Mouse (Mus musculus) heart, postnatal 25 days (tissue): ENCODE measurements around the gene AI837181. TPM values are rescaled to one million over a fixed set of nuclear protein-coding genes. Genes with fewer than 3 reads are reported as not detected.
"Not testable (repeated sequence)": the region's sequence is repeated elsewhere in the genome, so short reads cannot be mapped to it uniquely, and the experiment has no call there.

Experiments
- DNase-seq: peaks from one replicate; pipeline ENCODE4 v3.0.0; 2022; ENCODE audit warnings: low spot score
- intact Hi-C: fragments of 180-260 bp; cut with DNase I; formaldehyde crosslinking; loops from one replicate; pipeline ENCODE4 v1.15.1; 2025
- total RNA-seq, 2 experiments: library from RNA; stranded (reverse); gene quantifications; 2 replicates each; pipeline ENCODE4 v1.2.3; 2021

Gene AI837181
- 10 to 100 TPM; 34.9 to 36.2 TPM for total RNA-seq

- peak; percentile 81 for DNase-seq
- intact Hi-C loops: loop anchor here (2.0 kb wide), 1 partner anchor 34 kb away; no protein-coding TSS in a partner anchor
Observed at GRCm38 (mm10) chr19:5424782-5425741, at the start of gene AI837181, which contains the start of gene Drap1. Gene AI837181 (plus strand): TSS chr19:5425144. Gene Drap1 (minus strand): TSS chr19:5424979.

DNA sequence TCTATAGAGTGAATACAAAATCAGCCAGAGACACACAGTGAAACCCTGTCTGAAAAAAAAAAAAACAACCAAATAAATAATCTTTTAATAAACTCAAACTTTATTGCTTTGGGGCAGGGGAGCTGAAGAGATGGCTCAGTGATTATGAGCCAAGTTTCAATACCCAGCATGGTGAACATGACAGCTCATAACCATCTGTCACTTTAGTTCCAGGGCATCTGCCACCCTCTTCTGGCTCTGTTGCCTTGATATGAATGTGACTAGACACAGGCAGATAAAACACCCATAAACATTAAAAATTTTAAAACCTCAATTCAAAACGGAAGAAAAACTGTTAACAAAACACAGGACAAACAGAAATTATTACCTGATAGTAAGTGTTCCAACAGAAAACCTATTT is 47.5 kb upstream of the AI837181 start:
- no peak for DNase-seq
- intact Hi-C loops: no loop called here

GRCm38 (mm10) chr19:5383326-5383725 is 41.6 kb upstream of the AI837181 start:
- intact Hi-C loops: no loop called here
- no peak for DNase-seq

GRCm38 (mm10) chr19:5384715-5385114 is 40.2 kb upstream of the AI837181 start:
- intact Hi-C loops: no loop called here
- DNase-seq: no peak

DNA sequence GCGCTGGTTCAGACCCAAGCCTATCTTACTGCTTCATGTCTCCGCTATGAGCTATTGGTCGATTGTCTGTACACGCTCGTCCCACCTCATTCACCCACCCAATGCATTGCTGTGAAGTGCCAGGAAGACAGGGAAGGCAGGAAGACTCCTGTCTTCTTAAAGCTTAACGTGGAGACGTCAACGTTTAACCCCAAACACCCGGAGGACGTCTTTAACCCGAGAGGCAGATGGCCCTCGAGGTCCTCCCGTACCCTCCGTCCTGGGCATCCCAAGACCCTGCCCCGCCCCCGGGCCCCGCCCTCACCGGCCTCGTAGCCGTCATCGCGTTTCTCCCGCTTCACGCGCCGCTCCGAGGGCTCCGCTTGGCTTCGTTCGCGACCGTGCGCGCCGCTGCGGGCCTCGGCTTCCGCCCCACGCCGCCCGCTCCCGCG is 36.9 kb upstream of the AI837181 start:
- intact Hi-C loops: loop anchor here (1.0 kb wide), 1 partner anchor 22 kb away; the partner anchor contains the start of gene Eif1ad
- DNase-seq: no peak

GRCm38 (mm10) chr19:5388588-5389242 is 36.2 kb upstream of the AI837181 start, which contains the start of gene Sart1:
Gene Sart1 (minus strand): TSS chr19:5388703.
- peak; percentile 94 for DNase-seq
- intact Hi-C loops: loop anchor here (1.0 kb wide), 1 partner anchor 22 kb away; the partner anchor contains the start of gene Eif1ad

GRCm38 (mm10) chr19:5389647-5390046 is 35.3 kb upstream of the AI837181 start:
- intact Hi-C loops: loop anchor here (2.0 kb wide), 1 partner anchor 35 kb away; the partner anchor contains the start of genes AI837181 and Drap1
- DNase-seq: no peak

DNA sequence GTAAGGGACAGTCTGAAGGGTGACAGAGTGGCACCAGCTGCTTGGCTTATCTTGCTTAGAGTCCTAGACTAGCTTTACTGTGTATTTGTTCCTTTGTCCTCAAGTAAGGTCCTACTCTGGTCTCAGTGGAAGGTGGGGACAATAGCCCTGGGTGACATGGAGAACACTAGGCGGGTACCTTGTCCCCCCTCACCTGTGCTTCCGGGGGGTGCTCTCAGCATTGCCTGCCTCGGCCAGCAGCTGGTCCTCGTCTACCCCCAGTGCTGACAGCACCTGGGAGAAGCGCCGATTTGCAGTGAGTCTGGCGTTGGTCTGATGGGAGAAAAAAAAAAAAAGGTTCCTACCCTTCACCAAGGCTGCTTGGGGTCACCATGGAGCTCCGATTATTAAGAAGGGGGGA is 34.5 kb upstream of the AI837181 start:
- intact Hi-C loops: loop anchor here (2.0 kb wide), 1 partner anchor 34 kb away; the partner anchor contains the start of genes AI837181 and Drap1
- no peak for DNase-seq

GRCm38 (mm10) chr19:5392892-5393291 is 32.1 kb upstream of the AI837181 start:
- intact Hi-C loops: no loop called here
- no peak for DNase-seq

DNA sequence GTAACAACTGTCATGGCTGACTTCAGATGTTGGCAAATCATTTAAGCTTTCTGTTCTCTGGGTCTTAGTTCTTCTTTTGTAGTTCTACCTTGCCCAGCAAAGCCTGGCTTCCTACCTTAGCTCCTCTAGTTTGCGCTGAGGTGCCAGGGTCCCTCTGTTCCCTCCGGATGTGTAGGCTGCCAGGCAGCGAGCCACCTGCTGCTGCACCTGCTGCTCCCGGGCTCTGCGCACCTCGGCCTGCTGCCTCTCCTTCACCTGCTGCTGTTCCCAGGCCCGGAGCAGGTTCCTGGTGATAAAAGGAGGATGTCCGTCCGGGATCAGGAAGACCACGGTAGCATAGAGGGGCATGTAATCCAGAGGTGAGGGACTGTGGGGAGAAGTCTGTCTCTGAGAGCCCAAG is 30.8 kb upstream of the AI837181 start:
- DNase-seq: no peak
- intact Hi-C loops: no loop called here

- no peak for DNase-seq
- intact Hi-C loops: no loop called here
Observed at GRCm38 (mm10) chr19:5395371-5395770, 29.6 kb upstream of the AI837181 start.

- intact Hi-C loops, DNase-seq: not testable (repeated sequence)
Observed at GRCm38 (mm10) chr19:5401073-5401472, 23.9 kb upstream of the AI837181 start.

GRCm38 (mm10) chr19:5402293-5402692 is 22.7 kb upstream of the AI837181 start, which contains the start of gene Tsga10ip:
Gene Tsga10ip (minus strand): TSS chr19:5402526.
- intact Hi-C loops: no loop called here
- no peak for DNase-seq

DNA sequence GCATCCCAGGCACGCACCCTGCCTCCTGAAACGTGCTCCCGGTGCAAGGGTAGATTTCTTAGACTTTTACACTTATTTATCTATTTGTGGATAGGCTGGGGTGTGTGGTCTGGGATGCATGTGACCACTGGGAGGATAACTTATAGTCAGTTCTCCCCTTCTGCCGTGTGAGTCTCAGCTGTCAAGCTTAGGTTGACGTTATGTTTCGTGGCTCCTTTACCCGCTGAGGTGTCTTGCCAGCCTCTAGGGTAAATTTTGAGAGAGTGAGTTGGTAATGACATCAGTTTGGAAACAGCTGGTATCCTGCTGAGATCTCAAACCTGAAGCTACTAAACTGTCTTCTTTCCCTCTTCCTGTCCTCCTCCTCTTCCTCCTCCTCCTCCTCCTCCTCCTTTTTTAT is 19.0 kb upstream of the AI837181 start:
- no peak for DNase-seq
- intact Hi-C loops: no loop called here

DNA sequence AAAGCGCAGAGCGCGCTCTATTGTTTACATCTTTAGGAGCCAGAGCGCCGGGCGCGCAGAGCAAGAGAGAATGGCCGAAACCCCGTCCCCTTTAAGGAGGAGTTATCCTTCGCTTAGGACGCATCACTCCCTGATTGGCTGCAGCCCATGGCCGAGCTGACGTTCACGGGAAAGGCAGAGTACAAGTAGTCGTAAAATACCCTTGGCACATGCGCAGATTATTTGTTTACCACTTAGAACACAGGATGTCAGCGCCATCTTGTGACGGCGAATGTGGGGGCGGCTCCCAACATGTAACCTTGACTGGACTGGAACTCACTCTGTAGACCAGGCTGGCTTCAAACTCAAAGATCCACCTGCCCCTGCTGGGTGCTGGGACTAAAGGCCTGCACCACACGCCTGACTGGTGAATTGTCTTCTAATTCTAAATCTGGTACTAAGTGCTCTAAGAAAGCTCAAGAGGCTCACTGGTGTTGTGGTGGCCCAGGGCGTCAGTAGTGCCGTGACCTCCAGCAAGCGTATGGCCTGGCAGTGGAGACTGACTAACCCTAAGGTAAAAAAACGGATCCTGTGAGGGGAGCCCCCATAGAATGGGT is 18.3 kb upstream of the AI837181 start:
- intact Hi-C loops: not testable (repeated sequence)

DNA sequence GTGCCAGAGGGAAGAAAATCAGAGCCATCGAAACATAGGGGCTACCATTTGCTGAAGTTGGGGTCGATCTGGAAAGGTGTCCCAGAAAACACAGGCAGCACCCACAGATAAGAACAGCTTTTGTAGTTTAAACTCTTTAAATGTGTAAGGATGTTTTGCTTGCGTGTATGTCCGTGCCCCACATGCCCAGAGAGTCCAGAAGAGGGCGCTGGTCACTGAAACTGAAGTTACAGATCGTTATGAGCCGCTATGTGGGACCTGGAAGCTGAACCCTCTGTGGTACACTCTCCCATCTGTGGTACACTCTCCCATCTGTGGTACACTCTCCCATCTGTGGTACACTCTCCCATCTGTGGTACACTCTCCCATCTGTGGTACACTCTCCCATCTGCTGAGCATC is 17.8 kb upstream of the AI837181 start:
- intact Hi-C loops: no loop called here
- DNase-seq: no peak

More for the DNA sequence above, 18.3 kb upstream of the AI837181 start:
- not testable (repeated sequence) for DNase-seq

GRCm38 (mm10) chr19:5408057-5409001 is 16.6 kb upstream of the AI837181 start:
- intact Hi-C loops: no loop called here
- DNase-seq: no peak

DNA sequence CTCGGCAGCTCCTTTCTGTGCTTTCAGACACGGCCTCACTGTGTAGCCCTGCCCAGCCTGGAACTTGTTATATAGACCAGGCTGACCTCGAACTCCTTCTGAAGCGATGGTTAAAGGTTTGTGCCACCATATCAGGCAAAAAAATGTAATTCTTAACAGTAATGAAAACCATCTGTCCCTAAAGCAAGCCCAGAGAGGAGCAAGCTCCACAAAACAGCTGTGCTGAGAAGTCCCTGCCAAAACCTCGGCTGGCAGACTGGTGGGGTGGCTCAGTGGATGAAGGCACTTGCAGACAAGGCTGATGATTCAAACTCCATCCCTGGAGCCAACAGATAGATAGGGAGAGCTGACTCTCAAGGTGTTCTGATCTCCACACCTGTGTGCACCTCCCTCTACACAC is 15.9 kb upstream of the AI837181 start:
- peak; percentile 59 for DNase-seq
- intact Hi-C loops: no loop called here

- no peak for DNase-seq
- intact Hi-C loops: no loop called here
Observed at GRCm38 (mm10) chr19:5410641-5411040, 14.3 kb upstream of the AI837181 start.
